Mouse (Mus musculus) 3134 (cell line): ENCODE data around the gene Prox2.

Experiments used
- DNase-seq: peaks from one replicate; pipeline ENCODE4 v3.0.0-alpha.2; 2011; ENCODE audit warnings: low spot score; ENCODE audit not compliant: insufficient read length; ENCODE audit errors: extremely low read depth

The Prox2 gene

DNA sequence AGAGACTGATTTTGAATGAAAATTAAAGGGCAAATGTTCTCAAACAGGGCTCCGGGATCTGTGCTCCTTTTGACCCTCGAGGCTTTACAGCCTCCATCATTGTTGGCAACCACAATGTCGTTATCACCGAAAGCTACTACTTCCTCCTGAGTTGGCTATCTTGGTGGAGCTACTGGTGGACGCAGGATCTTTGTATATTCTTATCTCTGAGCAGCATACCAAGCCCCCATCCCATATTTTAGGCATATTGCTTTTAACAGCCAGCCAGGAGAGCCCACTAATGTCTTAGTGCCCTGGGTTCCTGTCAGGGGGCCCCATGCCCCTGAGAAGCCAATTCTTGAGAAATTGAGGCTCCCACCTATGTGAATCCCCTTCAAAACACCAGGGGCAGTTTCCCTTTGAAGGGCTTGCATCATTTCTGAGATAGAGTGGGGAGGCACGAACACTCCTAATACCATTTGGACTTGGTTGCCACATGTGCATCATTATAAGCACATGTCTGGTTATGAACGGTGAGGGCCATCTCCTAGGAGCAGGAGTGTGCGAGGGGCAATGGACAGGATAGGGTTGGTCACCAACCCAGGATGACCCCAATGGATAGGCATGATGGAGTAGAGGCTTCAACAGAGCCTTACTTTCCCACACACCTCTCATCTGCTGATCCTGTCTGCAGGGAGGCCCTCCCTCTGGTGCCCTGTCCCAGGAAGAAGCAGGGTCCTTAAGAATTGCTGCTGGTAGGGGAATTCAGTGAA, 23.7 kb upstream of the Prox2 start:
- no peak for DNase-seq

GRCm38 (mm10) chr12:85131361-85131760, 20.8 kb upstream of the Prox2 start:
- DNase-seq = no peak

GRCm38 (mm10) chr12:85129426-85129978, 18.9 kb upstream of the Prox2 start:
- no peak for DNase-seq

GRCm38 (mm10) chr12:85126986-85127603, 16.5 kb upstream of the Prox2 start:
- peak; percentile 47 for DNase-seq

DNA sequence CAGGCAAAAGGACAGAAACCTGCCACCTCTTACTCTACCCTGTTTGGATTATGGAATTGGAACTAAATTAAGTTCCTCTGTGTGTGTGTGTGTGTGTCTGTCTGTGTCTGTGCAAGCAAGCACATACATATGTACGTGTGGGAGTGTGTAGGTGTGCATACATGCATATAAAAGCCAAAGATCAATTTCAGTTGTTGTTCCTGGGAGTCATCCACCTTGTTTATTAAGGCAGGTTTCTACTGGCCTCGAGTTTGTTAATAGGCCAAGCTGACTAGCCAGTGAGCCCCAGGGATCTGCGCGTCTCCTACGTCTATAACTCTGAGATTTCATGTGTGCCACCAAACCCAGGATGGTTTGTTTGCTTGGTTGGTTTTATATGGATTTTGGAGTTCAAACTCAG, 14.2 kb upstream of the Prox2 start:
- no peak for DNase-seq

DNA sequence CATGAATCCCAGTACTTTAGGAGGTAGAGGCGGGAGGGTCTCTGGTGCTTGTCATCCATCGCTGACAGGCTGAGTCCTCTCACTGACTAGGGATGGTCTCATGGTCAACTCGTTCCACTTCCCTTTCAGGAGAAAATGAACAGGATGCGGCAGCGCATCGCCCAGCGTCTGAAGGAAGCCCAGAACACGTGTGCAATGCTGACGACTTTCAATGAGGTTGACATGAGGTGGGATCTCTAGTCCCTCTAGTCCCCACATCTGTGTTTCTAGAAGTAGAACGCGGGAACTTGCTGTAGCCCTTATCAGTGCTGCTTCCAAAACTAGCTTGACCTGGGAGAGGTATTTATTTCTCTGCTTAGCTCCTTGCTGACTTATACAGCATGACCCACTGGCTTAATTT, 13.1 kb upstream of the Prox2 start:
- DNase-seq = no peak

GRCm38 (mm10) chr12:85123108-85123530, 12.6 kb upstream of the Prox2 start:
- no peak for DNase-seq

GRCm38 (mm10) chr12:85121806-85122459, 11.4 kb upstream of the Prox2 start:
- no peak for DNase-seq

- DNase-seq = no peak
Observed at GRCm38 (mm10) chr12:85115678-85116077, 5.1 kb upstream of the Prox2 start.

- DNase-seq = no peak
Observed at GRCm38 (mm10) chr12:85113917-85114316, 3.4 kb upstream of the Prox2 start.

- DNase-seq = no peak
Observed at GRCm38 (mm10) chr12:85113337-85113736, 2.8 kb upstream of the Prox2 start.

DNA sequence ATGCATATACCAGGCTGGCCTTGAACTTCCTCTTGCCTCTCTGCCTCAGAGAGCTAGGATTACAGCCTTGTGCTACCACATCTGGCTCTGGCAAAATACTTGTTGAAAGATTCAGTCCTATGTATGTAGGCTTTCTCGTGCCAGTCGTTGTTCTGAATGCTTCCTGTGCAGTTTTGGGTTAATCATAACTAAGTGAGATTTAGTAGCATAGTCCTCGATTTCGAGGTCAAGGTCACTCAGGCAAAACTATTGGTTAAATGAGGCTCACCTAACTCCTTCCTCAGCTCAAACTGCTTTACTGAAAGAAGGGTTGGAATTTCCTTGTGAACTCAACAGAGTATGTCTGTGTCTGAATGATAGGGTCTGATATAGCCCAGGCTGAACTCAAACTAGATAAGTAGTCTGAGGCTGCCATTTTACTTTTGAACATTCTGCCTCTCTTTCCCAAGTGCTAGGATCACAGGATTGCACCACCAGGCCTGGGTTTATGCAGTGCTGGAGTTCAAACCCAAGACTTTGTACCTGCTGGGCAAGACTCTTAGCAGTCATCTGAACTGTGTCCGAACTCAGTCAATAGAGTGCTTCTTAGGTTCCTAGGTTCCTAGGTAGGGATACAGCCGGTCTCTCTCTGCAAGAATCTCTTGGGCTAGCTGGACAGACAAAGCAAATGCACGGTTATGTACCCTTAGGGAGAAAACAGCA, 2.1 kb upstream of the Prox2 start:
- no peak for DNase-seq

DNA sequence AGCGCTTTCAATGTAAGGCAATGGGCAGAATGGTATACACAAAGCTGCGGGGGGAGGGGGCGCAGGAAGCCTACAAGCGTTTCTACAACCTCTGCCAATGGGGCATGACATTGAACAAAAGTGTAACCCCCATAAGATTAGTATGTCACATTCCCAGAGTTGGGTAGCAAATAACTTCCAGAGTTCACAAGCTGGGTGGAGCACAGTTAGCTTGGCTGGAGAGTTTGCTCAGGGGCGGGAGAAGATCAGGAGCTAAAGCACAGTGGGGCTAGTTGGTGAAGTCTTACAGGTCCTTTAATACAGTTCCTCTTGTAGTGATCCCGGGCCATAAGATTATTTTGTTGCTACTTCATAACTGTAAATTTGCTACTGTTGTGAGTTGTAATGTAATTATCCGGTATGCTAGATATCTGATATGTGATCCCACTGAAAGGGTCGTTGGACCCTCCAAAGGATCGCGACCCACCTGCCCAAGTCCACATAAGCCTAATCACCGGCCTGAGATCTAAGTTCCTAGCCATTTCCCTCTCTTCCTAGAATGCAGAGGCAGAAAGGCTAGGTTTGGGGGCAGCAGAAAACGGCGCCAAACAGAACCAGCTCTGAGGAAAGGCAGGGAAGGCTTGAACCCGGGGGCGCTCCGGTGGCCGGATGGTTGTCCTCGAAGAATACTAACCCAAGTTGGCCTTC, 405 bp downstream of the Prox2 start:
- DNase-seq = no peak

DNA sequence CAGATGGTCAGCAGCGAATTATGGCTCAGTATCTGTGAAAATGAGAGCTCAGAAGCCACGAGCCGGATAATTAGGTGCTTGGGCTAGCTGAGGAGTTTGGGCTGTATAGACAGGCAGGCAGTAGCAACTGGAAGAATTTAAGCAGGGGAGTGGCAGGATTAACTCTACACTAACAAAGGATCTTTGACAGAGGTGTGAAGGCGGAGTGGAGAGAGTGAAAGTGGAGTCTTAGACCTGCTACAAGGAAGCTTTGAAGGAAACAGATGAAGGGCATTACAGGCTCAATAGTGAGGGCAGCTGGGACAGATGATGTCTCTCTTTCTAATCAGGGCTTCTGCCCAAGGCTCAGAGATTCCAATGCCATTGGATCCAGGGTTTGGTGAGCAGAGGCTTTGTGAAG, 1.1 kb downstream of the Prox2 start:
- no peak for DNase-seq

GRCm38 (mm10) chr12:85108643-85109042, 1.9 kb downstream of the Prox2 start:
- no peak for DNase-seq

DNA sequence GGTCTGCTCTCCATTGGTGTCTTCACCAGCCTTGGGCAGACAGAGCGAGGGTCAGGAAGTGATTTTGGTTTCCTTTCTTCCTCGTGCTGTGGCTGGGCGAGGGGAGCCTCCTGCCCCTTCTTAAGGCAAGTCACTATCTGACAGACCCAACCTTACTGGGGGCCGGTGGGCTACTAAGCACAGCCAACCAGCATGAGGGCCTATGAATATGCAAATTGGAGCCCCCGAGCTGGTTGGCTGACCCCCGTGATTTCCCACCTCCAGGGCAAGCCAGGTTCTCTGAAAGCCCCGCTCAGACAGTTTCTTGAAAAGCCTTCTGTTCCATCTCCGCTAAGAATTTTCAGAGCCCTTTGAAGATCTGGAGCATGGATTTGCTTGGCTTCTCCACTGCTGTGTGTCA, 4.3 kb downstream of the Prox2 start:
- no peak for DNase-seq

- no peak for DNase-seq
Observed at GRCm38 (mm10) chr12:85104789-85105188, 5.8 kb downstream of the Prox2 start.

- no peak for DNase-seq
Observed at GRCm38 (mm10) chr12:85103096-85103495, 7.5 kb downstream of the Prox2 start.

GRCm38 (mm10) chr12:85101521-85102106, 8.9 kb downstream of the Prox2 start:
- no peak for DNase-seq

DNA sequence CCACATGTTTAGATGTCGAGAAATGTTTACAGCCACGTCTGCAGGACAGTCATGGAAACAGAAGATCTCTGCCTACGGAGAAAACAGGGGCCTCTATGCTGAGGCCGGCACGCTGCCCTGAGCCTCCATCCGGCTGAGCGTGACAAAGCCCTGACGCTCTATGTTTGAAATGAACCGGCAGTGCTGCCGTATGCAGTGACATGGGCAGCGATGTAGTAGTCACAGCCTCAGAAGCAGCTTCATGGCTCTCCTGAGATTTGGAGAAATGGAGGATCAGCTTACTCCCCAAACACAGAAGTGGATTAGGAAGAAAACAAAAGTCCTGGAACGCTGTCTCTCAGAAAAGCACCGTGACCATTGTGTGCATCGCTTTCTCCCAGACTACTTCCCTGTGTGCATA, 9.6 kb downstream of the Prox2 start:
- DNase-seq = no peak
